Mouse (Mus musculus) granulocyte monocyte progenitor cell, adult 5-6 weeks (primary cell): ENCODE measurements around the gene Map3k7cl. TPM values are rescaled to one million over a fixed set of nuclear protein-coding genes. Genes with fewer than 3 reads are reported as not detected.

Experiments
- ATAC-seq: replicated peaks from 2 replicates; pipeline ENCODE4 v1.8.0; 2016; ENCODE audit warnings: mild to moderate bottlenecking, moderate TSS enrichment, inconsistent platforms; ENCODE audit not compliant: poor library complexity, severe bottlenecking
- total RNA-seq, 2 experiments: library from RNA; stranded (forward) in 1 of 2; stranded (reverse) in 1 of 2; fragments of 200-712, 200-1000 nt in 1 of 2; fragments of >200 nt in 1 of 2; fragmentation: Nextera tagmentation in 1 of 2; gene quantifications; 2 replicates each; pipeline ENCODE4 v1.2.3; 2014 to 2017

The Map3k7cl gene
- total RNA-seq (2014; fragmentation: Nextera tagmentation), result not detected in 2 replicates
- not detected in 2 replicates for total RNA-seq (2017)

DNA sequence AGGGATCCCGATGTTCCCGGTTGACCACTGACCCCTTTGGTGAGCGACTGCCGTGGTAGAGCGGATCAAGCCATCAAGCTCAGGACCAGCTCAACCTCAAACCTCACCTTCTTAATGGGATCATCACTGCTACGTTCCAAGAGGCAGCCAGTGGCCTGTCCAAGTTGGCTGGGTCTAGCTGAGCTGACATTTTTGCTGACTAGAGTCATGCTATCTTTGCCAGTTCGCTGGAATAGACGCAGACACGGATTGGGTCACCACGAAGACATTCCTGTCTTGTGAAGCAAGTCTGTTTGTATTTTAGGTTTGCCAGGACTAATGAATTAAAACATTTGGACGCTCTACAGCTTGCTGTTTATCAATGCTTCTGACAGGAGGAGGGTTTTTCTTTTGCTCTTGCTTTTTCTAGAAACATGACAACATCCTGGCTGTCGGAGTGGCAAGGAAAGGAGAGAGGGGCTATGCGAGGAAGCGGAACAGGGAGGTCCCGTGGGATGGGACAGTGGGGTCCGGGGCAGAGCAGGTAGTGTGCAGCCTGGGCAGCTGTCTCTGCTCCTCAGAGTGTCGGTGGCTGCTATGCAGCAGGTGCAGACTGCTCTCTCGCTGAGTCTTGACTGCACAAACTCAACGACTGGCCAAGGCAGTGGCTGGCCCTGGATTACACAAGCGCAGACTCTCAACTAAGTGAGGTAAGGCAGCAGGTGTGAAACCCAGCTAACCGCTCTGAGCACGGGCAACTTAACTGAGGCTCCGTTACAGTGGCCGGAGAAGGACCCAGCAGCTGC is at the start of gene Map3k7cl:
Gene Map3k7cl (plus strand): TSS at position 424 of the 785 bp plus-strand sequence.
- ATAC-seq, result no peak

DNA sequence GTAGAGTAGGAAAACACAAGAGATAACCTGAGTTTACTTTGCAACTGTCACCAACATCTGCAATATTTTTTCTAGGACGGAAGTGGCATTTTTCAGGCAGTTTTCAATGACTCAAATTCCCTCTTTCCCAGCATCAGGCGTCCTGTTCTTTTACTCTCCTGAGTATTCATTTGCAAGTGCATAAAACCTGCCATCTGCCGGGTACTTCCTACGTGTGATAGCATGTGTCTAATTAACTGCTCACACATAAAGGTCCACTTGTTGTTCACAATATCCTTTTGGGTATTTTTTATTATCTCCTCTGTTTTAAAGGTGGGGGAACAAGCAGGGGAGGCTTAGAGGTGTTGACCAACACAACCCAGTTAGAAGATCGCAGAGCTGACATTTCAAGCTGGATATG is 41.4 kb upstream of the Map3k7cl start:
- no peak for ATAC-seq

DNA sequence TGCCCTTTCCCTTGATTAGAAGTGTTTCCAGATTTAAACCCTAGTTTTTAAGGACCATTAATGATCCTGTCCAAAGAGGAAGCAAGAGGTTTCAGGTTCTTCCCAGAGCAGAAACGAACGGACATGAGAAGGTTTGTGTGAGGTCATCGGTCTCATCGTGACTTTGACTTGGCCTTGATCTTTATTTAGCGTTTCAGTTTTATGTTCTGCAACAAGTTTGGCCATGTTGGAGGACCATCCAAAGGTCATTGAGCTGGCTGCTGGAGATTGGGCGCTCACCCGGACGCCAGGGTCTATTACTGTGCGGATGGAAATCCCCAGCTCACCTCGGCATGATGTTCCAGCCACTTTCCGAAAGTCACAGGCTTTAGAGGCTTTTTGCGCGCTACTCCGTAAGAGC is 40.8 kb upstream of the Map3k7cl start:
- ATAC-seq, result no peak

DNA sequence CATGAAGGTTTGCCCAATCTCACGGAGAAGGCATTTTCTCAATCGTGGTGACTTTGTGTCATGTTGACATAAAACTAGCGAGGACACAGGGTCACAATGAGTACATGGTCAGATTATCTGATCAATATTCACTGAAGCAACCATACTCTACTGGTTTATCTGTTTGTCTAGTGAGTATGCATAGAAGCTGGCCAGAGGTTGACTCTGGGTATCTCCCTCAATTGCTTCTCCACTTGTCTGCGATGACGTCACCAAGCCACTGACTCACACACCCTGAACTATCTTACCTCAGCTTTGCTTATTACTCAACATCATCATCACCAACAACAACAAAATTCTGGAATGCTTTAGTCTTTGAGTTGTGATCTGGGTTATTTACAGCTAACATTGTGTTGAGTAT is 28.9 kb upstream of the Map3k7cl start:
- peak; percentile 58; the same call in 1 of the 2 replicates for ATAC-seq

DNA sequence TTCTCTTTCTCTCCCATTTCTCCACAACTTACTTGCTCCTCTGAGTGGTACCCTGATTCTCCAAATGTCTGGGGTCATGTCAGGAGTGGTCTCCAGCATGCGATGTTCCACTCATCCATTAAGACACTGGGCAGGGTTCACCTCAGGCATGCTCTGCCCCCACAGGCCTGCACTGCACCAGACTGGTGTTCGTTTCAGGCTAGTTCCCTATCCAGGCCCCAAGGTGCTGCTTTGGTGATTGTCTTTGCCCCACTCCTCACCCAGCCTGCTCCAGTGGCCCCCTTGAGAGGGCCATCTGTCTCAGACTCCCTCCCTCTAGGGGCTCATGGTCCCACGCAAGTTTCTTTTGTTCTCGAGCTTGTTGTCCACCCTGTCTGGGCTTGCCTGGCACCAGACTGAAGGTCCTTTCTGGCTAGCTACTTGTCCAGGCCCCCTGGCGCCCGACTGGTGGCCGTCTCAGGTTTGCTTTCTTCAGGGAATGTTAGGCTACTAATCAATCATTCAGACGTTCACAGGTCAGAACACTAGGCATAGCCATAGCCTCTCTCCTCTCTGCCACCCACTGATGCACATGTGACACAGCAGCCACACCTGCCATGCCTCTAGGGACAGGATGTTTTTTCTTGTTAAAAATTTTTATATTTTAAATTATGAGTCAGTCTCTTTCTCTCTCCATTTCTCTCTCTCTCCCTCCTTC is 25.4 kb upstream of the Map3k7cl start:
- no peak for ATAC-seq

DNA sequence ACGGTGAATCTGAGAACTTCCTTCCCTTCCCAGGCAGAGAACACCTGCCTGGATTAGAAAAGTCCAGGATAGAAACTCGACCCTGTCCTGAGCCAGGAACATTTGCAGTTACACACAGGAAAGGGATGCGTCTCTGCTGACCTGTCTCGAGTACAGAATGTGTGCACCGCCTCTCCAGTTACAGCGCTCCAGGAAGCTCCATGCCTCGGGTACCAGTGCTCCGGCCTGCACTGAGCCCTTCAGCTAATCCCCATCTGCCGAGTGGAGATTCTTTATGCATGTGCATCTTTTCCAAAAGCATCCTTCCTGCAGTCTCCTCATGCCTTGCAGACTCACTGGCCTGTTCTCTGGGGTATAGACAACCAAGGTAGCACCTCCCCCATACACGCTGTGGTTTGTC is 24.4 kb upstream of the Map3k7cl start:
- no peak for ATAC-seq

DNA sequence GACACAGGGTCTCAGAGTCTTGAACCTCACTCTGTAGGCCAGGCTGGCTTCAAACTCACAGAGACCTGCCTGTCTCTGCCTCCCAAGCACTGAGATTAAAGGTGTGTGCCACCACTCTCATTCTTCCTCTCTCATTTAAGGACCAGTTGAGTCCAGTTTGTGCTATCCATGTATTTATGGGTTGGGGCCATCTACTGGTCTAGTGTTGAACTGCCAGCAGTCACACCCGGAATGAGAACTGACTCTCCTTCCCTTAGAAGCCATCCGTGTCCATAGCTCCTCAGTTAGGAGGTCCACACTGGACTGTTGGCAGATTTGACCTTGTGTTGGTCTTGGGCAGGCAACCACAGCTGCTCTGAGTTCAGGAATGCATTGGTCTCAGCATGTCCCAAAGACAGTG is 4.8 kb upstream of the Map3k7cl start:
- peak; percentile 82 for ATAC-seq

DNA sequence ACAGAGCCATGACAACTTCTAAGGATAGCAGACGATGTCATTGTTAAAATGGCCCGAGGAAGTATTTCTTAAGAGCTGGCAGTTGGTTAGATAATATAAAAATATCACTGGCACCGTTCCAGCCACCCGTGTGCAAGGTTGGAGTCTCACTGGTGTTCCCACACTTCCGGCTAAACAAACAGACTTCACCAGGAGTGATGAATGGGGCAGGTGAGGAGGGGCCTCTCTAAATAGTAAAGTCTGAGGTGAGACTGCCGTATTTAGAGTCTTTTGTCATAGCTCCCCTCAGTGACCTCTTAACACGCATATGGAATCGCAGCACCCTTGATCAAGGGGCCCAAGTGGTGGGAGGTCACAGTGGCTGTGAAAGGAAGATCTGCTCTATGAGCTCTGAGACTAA is 3.2 kb downstream of the Map3k7cl start:
- peak; percentile 20; the same call in 1 of the 2 replicates for ATAC-seq

DNA sequence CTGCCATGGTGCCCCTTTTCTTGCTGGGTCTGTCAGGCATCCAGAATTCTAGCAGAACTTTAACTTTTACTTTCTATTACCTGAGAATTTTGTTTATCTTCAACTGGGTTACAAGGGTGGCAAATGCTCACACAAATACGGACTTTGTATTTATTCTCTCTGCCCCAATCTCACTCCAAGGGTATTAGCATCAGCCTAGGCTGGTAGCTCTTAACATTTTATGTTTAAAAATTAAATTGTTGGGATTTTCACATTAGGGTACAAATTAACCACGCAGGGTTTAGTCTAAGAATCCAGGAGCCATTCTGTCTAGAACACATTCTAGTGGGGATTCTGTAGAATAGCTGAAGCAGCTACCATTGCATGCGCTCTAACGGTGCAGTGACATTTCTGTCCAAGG is 8.4 kb downstream of the Map3k7cl start:
- ATAC-seq, result no peak

DNA sequence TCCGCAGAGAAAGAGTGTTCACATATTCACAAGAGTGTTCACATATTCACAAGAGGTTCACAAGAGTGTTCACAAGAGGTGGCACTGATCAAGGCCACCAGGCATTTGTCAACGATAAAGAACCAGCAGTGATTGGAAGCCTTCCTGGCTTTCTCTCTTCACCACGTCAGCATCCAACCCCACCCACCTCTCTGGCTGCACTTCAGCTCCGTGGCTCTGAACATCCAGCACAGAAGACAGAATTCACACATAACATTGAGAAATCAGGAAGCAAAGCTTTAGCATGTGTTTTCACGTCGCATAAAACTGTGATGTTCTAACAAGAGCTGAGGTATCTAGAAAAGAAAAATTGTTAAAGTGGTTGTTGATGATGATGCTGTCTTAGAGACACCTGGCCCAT is 10.4 kb downstream of the Map3k7cl start:
- no peak for ATAC-seq

DNA sequence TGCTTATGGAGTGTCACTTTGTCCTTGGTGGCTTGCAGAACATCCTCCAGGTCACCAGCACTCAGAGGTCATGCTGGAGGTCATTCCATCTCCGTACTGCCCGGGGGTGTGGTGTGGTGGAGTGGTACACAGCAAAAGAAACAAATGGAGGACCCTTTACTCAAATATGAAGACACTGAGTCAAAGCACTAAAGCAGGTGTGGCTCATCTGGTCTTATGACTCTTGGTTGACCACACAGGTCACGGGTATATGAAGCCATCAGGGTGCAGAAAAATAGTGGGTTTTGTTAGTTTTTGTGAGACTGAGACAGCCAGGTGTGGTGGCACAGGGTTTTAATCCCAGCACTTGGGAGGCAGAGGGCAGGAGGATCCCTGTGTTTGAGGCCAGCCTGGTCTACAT is 11.4 kb downstream of the Map3k7cl start:
- no peak for ATAC-seq

DNA sequence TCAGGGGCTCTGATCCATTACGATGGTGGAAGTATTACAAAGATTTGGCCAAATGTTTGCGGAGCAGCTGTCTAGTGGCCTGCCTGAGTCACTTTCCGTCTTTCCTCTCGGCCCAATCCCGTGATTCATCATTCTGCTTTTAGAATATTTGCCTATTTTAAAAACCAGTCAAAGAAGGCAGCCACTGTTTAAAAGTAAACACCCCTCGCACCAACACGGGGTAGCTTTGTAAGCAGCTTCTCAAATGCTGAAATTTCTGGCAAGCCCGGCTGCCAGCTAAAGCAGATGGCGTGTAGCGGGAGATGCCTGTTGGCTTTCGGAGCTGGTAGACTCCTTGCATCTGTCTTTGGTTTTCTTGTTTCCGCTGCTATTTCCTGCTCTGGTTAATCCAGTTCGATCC is 14.4 kb downstream of the Map3k7cl start:
- ATAC-seq, result no peak

DNA sequence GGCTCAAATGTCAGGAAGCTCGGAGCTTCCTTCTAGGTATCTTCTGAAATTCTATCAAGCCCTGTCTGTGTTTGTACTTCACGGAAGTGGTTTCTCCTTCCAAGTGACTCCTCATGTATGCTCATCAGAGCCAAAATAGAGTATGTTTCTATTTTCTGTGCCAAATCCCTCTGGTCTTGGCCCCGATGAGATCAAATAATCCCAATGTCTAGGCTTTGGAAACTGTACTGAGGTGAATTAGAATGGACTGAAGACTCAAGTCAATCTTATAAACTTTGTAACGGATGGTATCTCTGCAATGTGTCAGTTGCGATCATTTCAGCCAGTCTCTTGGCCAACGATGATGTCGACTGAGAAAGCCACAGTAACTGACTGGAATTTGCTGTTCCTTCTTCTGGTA is 15.1 kb downstream of the Map3k7cl start:
- no peak for ATAC-seq

DNA sequence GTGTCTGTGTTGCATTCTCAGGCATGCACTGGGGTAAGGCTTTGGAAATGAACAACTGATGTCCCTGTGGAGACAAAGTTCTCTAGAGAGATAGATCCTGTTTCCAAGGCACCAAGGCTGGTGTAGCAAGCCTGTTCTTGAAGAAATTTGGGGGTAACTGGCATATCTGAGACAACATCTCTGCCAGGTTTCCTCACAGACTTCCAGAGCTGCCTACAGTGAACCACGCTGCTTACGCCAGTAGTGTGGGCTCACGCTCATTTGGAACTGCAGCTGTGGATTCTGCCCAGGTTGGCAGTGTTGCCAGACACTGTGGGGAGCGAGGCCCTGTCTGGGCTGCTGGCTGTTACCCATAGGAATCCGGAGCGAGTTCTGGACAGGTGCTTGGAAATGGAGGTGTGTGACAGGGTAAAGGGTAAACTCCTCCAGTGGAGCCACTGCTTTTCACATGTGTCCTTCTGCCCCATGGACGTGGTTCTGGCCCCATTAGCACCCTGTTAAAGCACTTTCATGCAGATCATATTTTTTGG is 16.5 kb downstream of the Map3k7cl start:
- no peak for ATAC-seq

DNA sequence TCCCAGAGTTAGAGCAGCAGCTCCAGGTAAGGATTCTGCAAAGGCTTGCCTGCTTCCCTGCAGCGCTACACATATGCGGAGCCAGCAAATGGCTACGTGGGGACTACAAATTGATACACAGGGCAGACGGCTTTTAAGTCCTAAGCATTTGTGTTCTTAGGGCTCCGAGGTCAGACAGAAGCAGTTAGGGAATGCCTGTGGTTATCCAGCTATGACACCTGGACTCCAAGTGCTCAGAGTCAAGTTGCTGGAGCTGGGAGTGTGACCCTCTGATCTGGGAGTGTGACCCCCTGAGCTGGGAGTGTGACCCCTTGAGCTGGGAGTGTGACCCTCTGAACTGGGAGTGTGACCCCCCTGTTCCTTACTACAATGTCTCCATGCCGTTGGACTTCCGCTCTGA is 17.2 kb downstream of the Map3k7cl start:
- no peak for ATAC-seq

DNA sequence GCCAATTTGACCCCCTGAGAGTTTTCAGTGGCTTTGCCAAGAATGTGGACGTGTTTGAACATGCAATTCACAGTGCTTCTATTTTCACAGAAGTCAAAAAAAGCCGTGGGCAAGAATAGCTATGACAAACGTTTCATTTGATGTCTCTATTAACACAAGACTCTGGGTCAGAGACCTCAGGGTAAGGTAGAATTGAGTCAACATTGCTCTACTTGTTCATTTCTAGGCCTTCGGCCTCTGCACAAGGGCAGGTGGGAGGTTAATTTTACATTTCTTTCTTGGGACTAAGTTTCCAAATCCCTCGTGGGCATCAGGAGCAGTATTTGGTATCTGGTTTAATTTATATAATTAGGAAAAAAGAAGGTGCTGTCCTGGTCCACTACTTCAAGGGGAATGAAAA is 20.3 kb downstream of the Map3k7cl start:
- no peak for ATAC-seq

DNA sequence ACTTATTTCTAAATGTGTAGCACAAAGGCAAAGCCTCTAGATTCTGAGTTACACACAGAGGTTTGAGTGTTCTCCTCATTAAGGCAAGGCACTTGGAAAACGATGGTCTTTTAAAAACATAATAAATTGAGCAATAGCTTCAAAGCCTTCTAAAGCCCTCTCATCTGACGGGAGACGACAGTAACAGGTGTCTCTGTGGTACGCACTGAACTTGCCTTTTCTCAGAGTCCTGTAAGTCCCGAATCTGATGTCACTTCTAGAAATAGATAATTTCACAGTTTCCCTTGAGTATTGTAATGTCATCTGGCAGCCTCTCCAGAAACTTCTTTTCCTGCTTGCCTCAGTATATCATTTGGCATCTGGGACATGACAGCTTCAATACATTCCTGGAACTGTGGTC is 21.0 kb downstream of the Map3k7cl start:
- no peak for ATAC-seq

DNA sequence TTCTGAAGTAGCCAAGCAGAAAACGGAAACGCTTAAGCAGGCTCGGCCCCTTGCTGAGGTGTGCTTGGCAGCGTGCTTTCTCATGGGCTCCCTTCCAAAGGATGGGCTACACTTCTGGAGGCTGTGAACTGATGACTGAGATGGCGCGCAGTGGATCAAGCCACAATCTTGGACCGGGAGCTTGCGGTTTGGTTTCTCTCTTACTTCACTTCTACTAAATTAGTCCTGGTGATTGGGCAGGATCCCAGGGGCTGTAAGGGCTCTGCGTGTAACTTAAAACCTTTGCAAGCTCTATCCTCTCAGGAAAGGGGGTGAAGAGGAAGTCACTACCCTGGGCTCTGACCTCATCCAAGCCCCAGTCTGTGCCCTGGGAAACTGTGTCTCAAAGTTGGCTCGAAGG is 22.5 kb downstream of the Map3k7cl start:
- ATAC-seq, result peak; percentile 96

DNA sequence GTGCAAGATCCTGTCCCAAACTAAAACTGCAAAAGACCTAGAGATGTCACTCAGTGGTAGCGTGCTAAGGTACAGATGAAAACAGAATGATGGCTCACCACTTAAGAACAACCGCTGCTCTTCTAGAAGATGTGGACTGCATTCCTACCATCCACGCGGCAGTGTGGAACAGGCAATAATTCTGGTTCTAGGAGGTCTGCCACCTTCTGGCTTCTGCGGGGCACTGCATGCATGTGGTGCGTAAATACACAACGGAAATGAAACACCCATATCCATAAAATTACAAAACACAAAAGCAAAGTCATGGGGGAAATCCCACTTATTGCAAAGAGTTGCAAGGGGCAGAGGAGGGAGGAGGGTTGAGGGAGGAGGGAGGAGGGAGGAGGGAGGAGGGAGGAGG is 25.8 kb downstream of the Map3k7cl start:
- ATAC-seq, result peak; percentile 49

DNA sequence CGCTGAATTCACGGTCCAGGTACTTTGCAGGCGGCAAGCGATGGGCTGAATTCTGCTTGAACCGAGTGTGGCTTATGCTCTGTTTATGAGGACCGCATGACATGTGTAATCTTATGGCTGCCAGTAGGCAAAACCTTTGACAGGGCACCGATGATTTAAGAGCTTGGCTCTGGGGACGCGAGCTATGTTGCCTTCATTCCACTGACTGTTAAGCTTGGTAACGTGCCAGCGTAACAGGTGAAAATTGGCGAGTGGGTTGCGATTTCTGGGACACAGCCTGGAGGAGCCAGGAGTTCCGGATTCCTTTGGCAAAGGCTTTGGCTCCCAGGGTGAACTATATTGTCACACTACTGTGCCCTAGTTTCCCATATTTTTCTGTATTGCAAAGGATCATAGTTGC is 26.3 kb downstream of the Map3k7cl start:
- ATAC-seq, result no peak

DNA sequence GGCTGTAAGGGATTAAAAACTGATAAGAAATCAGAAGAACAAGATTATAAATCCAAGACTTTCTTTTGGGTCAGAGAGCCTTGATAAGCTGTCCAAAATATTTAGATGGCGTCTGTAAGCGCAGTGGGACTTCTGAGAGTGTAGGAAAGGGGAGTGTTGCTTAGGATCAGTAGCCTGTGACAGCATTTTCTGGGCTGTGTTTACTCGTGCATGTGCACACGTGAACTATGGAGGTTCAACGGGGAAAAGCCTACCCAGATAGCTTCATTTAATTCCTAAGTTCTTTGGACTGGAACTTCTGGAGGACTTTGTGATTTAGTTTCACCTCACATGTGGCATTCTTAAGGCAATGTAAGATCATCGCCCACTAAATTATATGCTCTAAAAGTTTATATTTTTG is 29.6 kb downstream of the Map3k7cl start:
- ATAC-seq, result no peak

DNA sequence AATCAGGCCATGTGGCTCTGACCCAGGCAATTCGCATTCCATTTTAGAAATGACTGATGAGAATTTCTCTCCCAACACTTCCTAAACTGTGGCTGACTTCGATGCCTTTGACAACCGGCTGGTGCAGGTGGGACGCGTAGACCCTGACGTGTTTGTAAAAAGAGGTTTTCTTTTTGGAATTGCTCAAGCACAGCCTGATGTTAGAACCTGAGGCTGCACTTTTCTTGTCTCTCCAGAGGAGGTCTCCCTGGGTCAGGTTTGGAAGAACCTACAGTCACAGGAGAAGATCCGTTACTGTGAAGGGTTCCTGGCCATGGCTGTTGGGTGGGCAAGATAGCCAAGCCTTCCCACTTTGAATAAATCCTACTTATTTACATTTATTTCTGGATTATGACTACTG is 31.5 kb downstream of the Map3k7cl start:
- peak; percentile 67 for ATAC-seq
